Mouse (Mus musculus) heart, postnatal 0 days (tissue): ENCODE data around the gene Smim5. TPM values are rescaled to one million over a fixed set of nuclear protein-coding genes. Genes with fewer than 3 reads are reported as not detected.

ENCODE experiments used
- ATAC-seq: fragments of 200-750 bp; cut with Nextera tagmentation; 2 replicates; pipeline ENCODE4 v1.8.0; 2017; ENCODE audit warnings: low read depth, moderate number of reproducible peaks, moderate library complexity; ENCODE audit not compliant: insufficient read depth
- DNase-seq: peaks from one replicate; pipeline ENCODE4 v3.0.0-alpha.2; 2016; ENCODE audit warnings: low spot score
- H3K27ac ChIP-seq: fragments of 300-500 bp; sonication (generic); 2 replicates; pipeline ENCODE4 v1.5.1; 2014; ENCODE audit warnings: low read depth, mild to moderate bottlenecking
- H3K27me3 ChIP-seq: fragments of 300-500 bp; sonication (generic); 2 replicates; pipeline ENCODE4 v1.6.1; 2014; ENCODE audit warnings: low read length, mixed read lengths; ENCODE audit not compliant: control insufficient read depth, insufficient read depth
- H3K36me3 ChIP-seq: fragments of 300-500 bp; sonication (generic); replicated peaks from 2 replicates; pipeline ENCODE4 v1.6.1; 2014; ENCODE audit warnings: low read length, mixed read lengths; ENCODE audit not compliant: control insufficient read depth, insufficient read depth
- H3K4me1 ChIP-seq: fragments of 300-500 bp; sonication (generic); 2 replicates; pipeline ENCODE4 v1.6.1; 2014; ENCODE audit warnings: antibody characterized with exemption; ENCODE audit not compliant: control insufficient read depth, insufficient read depth
- H3K4me2 ChIP-seq: fragments of 300-500 bp; sonication (generic); 2 replicates; pipeline ENCODE4 v1.6.1; 2014; ENCODE audit warnings: low read depth, mild to moderate bottlenecking, low read length, moderate library complexity
- H3K4me3 ChIP-seq: fragments of 300-500 bp; sonication (generic); 2 replicates; pipeline ENCODE4 v1.5.1; 2014; ENCODE audit warnings: low read depth, low read length
- H3K9ac ChIP-seq: fragments of 300-500 bp; sonication (generic); replicated peaks from 2 replicates; pipeline ENCODE4 v1.6.1; 2014; ENCODE audit warnings: low read depth, low read length, mixed read lengths
- H3K9me3 ChIP-seq: fragments of 300-500 bp; sonication (generic); replicated peaks from 2 replicates; pipeline ENCODE4 v1.6.1; 2016; ENCODE audit warnings: low read length; ENCODE audit not compliant: control insufficient read depth
- CTCF ChIP-seq: IDR thresholded peaks from 2 replicates; pipeline ENCODE4 v1.5.1; 2016; ENCODE audit warnings: antibody characterized with exemption, control low read depth, low read depth
- EP300 ChIP-seq: IDR thresholded peaks from 2 replicates; pipeline ENCODE4 v1.6.1; 2016; ENCODE audit warnings: antibody characterized with exemption, low read depth
- WGBS: fragments of 180-500 bp; shearing (Covaris S2); extraction: QIAGEN DNeasy Blood & Tissue Kit; methylation state at CpG from one replicate; pipeline ENCODE4 v1.1.7; 2014; 5-methylcytosine and 5-hydroxymethylcytosine counted together
- polyA plus RNA-seq: library from polyadenylated mRNA; unstranded; fragments of >200 nt; fragmentation: Nextera tagmentation; extraction: Ambion mirVana; gene quantifications from 2 replicates; pipeline ENCODE4 v1.2.1, GENCODE M21; 2015
- total RNA-seq: library from RNA; depleted of rRNA; stranded (reverse); fragments of >200 nt; gene quantifications from 2 replicates; pipeline ENCODE4 v1.2.3, GENCODE M21; 2014; ENCODE audit warnings: low replicate concordance

Gene Smim5
- total and polyA plus RNA-seq, 2 experiments from 2014 or later = 79.3 to 83.0 TPM

DNA sequence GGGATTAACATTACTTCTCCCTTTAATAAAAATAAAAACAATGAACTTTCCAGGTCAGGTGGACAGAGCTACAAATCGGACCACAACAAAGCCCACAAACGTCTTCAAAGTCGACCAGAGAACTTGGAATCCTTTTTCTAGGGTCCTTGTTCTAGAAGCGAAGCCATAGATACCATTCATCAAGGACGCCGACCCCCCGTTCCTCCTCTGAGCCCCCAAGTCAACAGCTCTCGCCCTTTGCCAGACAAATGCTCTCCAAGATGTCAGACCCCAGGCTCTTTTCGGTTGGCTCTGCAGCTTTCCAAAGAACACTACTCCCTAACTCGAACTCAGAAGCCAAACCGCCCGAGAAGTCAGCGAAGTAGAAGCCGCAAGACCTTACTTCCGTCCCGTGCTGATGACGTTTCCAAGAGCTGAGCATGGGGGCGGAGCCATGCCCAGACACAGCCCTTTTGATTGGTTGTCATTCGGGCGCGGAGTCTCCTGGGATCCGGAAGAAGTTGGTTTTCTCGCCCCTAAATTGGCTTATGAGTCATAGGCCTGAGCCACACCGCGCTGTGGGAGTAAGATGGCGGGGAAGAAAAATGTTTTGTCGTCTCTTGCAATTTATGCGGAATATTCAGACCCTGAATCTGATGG, 33.5 kb downstream of the Smim5 start, which contains the start of the genes Sap30bp and Recql5:
Gene Sap30bp (plus strand): TSS at position 175 of the 639 bp plus-strand sequence.
Gene Recql5 (minus strand): TSS at position 370 of the 639 bp plus-strand sequence.
- Histone ChIP-seq H3K9ac (peak within 1 kb of the TSS; percentile 83), H3K9me3 (no peaks in the 10 kb centered on the region), H3K4me3 (peak within 1 kb of the TSS; percentile 89), H3K4me1 (peaks cover 17% of the 10 kb centered on the region), H3K4me2 (peak within 1 kb of the TSS; percentile 89), H3K27ac (peak within 1 kb of the TSS; percentile 59), H3K36me3 (peaks cover 21% of the 10 kb centered on the region), H3K27me3 (no peaks in the 10 kb centered on the region)
- no peak for TF ChIP-seq EP300
- TF ChIP-seq CTCF = no peak
- ATAC-seq (peak; percentile 100), DNase-seq (peak; percentile 98)
- WGBS = under 1% methylated on average over 28 of the region's 28 CpGs

DNA sequence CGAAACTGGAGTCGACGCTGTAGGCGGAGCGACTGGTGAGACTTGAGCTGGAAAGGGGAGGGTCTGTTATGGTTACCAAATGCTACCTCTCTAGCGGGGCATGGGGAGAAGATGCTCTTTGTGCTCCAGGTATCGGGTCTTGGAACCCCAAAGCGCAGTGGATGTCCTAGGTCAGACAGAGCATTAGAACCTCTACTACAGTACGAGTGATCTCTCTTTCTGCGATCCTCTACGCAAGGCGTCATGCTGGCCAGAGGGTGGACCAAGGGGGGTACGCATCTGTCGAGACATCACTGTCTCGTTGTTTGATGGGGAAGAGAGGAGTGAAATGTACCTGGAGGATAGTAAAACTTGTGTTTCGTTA, 34.0 kb downstream of the Smim5 start:
- Histone ChIP-seq H3K4me2 (peak overlapping the region; percentile 89), H3K4me3 (peak overlapping the region; percentile 89), H3K36me3 (peaks cover 22% of the 10 kb centered on the region), H3K9ac (peak overlapping the region; percentile 83), H3K27ac (peak overlapping the region; percentile 59), H3K4me1 (peaks cover 17% of the 10 kb centered on the region), H3K27me3 (no peaks in the 10 kb centered on the region), H3K9me3 (no peaks in the 10 kb centered on the region)
- ATAC-seq = 0 out of 2 replicates have a peak, but pooled peaks have one; percentile 4
- under 1% methylated on average over 16 of the region's 16 CpGs for WGBS
- DNase-seq = no peak
- TF ChIP-seq CTCF = no peak
- no peak for TF ChIP-seq EP300

- ATAC-seq (peak; percentile 64; the same call in 1 of the 2 replicates), DNase-seq (peak; percentile 66)
- Histone ChIP-seq H3K36me3 (peaks cover 59% of the 10 kb centered on the region), H3K4me3 (no peak overlapping the region), H3K9me3 (no peaks in the 10 kb centered on the region), H3K27ac (no peak overlapping the region), H3K4me1 (no peaks in the 10 kb centered on the region), H3K9ac (no peak overlapping the region), H3K27me3 (no peaks in the 10 kb centered on the region), H3K4me2 (no peak overlapping the region)
- WGBS = 30% methylated on average over 6 of the region's 6 CpGs
- TF ChIP-seq CTCF (peak; percentile 84), EP300 (no peak)
These were observed 40.0 kb downstream of the Smim5 start for GRCm38 (mm10) chr11:115939690-115940329.

GRCm38 (mm10) chr11:115941980-115942379, 42.2 kb downstream of the Smim5 start:
- Histone ChIP-seq H3K36me3 (peaks cover 61% of the 10 kb centered on the region), H3K4me3 (no peak overlapping the region), H3K27ac (no peak overlapping the region), H3K4me1 (no peaks in the 10 kb centered on the region), H3K27me3 (no peaks in the 10 kb centered on the region), H3K9me3 (no peaks in the 10 kb centered on the region), H3K9ac (no peak overlapping the region), H3K4me2 (no peak overlapping the region)
- no peak for ATAC-seq
- DNase-seq = no peak
- TF ChIP-seq EP300 (no peak), CTCF (no peak)
- WGBS = 82% methylated on average over 7 of the region's 7 CpGs

DNA sequence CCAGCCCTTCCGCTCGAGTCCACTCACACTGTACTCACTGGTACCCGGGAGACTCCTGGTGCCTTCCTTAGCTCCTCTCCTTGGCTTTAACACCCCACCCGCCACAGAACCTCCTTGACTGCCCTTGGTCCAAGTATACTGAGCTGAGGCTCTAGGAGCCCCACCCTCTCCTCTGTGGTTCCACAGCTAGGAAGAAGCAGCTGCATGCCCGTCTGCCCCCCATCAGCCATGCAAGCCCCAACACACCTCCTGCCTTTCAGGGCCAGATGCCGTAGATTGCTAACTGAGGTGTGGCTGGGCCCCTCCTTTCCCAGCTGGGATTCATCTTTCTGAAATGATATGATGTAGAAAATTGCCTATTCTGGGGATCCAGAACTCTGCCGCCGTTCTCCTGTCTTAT, 45.5 kb downstream of the Smim5 start:
- H3K27ac ChIP-seq = no peak overlapping the region
- ATAC-seq = no peak
- DNase-seq = no peak
- WGBS = 83% methylated on average over 8 of the region's 8 CpGs
- no peaks in the 10 kb centered on the region for H3K4me1 ChIP-seq
- no peaks in the 10 kb centered on the region for H3K27me3 ChIP-seq
- no peak overlapping the region for H3K4me2 ChIP-seq
- H3K9me3 ChIP-seq = no peaks in the 10 kb centered on the region
- H3K9ac ChIP-seq = no peak overlapping the region
- H3K4me3 ChIP-seq = no peak overlapping the region
- TF ChIP-seq EP300 (no peak), CTCF (no peak)
- H3K36me3 ChIP-seq = peaks cover 59% of the 10 kb centered on the region
